In the genomic region with DNA sequence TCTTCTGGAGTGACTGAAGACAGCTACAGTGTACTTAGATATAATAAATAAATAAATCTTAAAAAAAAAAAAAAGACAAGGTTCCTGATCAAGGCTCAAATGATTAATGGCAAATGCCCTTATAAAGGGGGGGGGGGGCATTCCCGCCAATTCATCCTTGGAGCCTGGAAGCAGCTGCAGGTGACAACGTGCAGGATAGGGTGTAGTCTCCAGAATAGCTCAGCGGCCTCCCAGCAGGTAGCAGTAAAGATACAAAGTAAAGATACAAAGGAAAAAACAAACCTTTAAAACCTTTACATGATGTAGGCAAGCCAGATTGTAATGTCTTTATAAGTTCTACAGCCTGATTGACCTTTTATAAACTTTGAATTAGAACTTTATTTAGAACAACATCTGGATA, we compare ENCODE assay signal across 5 mouse cellular contexts. TPM values are rescaled to one million over a fixed set of nuclear protein-coding genes. Genes with fewer than 3 reads are reported as not detected.
A peak's percentile ranks its signal among the peaks of the same experiment; 100 is the strongest.
DNase-seq lines count a peak whose midpoint lies in the region; TF ChIP-seq lines count a peak whose summit lies in the region.
"Not testable (repeated sequence)": the region's sequence is repeated elsewhere in the genome, so short reads cannot be mapped to it uniquely, and the experiment has no call there.

No protein-coding gene starts in this region.

- not testable (repeated sequence) for H3K9me3 ChIP-seq in E14TG2a.4 (ENCODE audit: low read length); ES-E14 (ENCODE audit: control insufficient read depth, insufficient read depth, low read depth, low read length)

- H3K27me3 ChIP-seq in E14TG2a.4 (ENCODE audit: insufficient read depth, low read length) = not testable (repeated sequence)

- TF ChIP-seq CTCF in E14TG2a.4 (conservative IDR thresholded peaks at IDR 0.05; ENCODE audit: low read length) = 0 out of 2 replicates have a peak, but pooled peaks have one; percentile 6
- TF ChIP-seq CTCF in layer of hippocampus, adult 2 months (conservative IDR thresholded peaks at IDR 0.05) = 0 out of 2 replicates have a peak, but pooled peaks have one; percentile 10

- H3K9ac ChIP-seq in ES-E14 (ENCODE audit: insufficient read depth, low read depth, low read length, poor library complexity, severe bottlenecking) = not testable (repeated sequence)

- H3K36me3 ChIP-seq in E14TG2a.4 (ENCODE audit: insufficient read depth, low read length) = peaks cover 10% of the 10 kb centered on the region
- H3K36me3 ChIP-seq in ES-E14 (ENCODE audit: control insufficient read depth, insufficient read depth, low read length, poor library complexity, severe bottlenecking) = not testable (repeated sequence)

- not testable (repeated sequence) for DNase-seq in ES-E14 (ENCODE audit: low read depth, low spot score); layer of hippocampus, adult 2 months (ENCODE audit: low spot score in 2 of 2)
- peak; percentile 75 for DNase-seq in R1 (ENCODE audit: low read depth, low spot score)
- DNase-seq in heart, adult 11 months = peak; percentile 61

- H3K27ac ChIP-seq in ES-E14 (ENCODE audit: insufficient read depth, low read depth, low read length, poor library complexity, severe bottlenecking) = peak overlapping the region; percentile 11; the same call in 1 of the 2 replicates
- H3K27ac ChIP-seq in layer of hippocampus, adult 2 months = not testable (repeated sequence)

- H3K4me1 ChIP-seq in E14TG2a.4 (replicated peaks; ENCODE audit: low read depth, low read length) (peaks cover 47% of the 10 kb centered on the region), ES-E14 (ENCODE audit: control insufficient read depth in 2 of 2, insufficient read depth in 2 of 2, low read length in 2 of 2, poor library complexity in 1 of 2) (peaks cover 17 to 20% of the 10 kb centered on the region in 2 experiments; a peak in 3 of 4 replicates)

- in situ Hi-C loops in ES-E14 (cut with MboI; ENCODE audit: low sequenced_read_pairs in 2 of 2, unreplicated experiment in 2 of 2) = not testable (repeated sequence)

- H3K4me3 ChIP-seq in E14TG2a.4 (replicated peaks; ENCODE audit: low read length) = peak overlapping the region; percentile 85
- not testable (repeated sequence) for H3K4me3 ChIP-seq in ES-E14 (ENCODE audit: insufficient read depth in 1 of 2, low read depth in 1 of 2, low read length in 2 of 2, poor library complexity in 1 of 2, severe bottlenecking in 1 of 2); layer of hippocampus, adult 2 months

RNA-seq across cellular contexts. Expression of a gene that starts 28.0 kb away (rescaled TPM):
- 25.6 and 44.0 TPM in 2 replicates for total RNA-seq in ES-E14 (2012; rRNA removed)
- 100 to 1,000 TPM; 197 to 200 TPM for total RNA-seq in layer of hippocampus, adult 2 months (2021)

RNA-seq across cellular contexts. Expression of a gene that starts 49.7 kb away (rescaled TPM):
- total RNA-seq in ES-E14 (2012; rRNA removed) = 58.6 and 81.1 TPM in 2 replicates
- total RNA-seq in layer of hippocampus, adult 2 months (2021) = 1 to 10 TPM; 5.8 to 8.2 TPM
